Mouse (Mus musculus) stomach, postnatal 0 days (tissue): Measurements from ENCODE around the gene Ccdc8. TPM values are rescaled to one million over a fixed set of nuclear protein-coding genes. Genes with fewer than 3 reads are reported as not detected.

Experiments used
- ATAC-seq: fragments of 200-750 bp; cut with Nextera tagmentation; 2 replicates; pipeline ENCODE4 v1.8.0; 2017; ENCODE audit not compliant: low FRiP score, low TSS enrichment
- DNase-seq: peaks from one replicate; pipeline ENCODE4 v3.0.0-alpha.2; 2016; ENCODE audit warnings: low spot score
- H3K27ac ChIP-seq: fragments of 300-500 bp; sonication (generic); replicated peaks from 2 replicates; pipeline ENCODE4 v1.5.1; 2014; ENCODE audit warnings: mild to moderate bottlenecking, control low read depth
- H3K27me3 ChIP-seq: fragments of 300-500 bp; sonication (generic); 2 replicates; pipeline ENCODE4 v1.6.1; 2014; ENCODE audit warnings: low read length; ENCODE audit not compliant: control insufficient read depth, insufficient read depth
- H3K36me3 ChIP-seq: fragments of 300-500 bp; sonication (generic); 2 replicates; pipeline ENCODE4 v1.6.1; 2014; ENCODE audit warnings: low read length, mixed read lengths; ENCODE audit not compliant: control insufficient read depth, insufficient read depth
- H3K4me1 ChIP-seq: fragments of 300-500 bp; sonication (generic); replicated peaks from 2 replicates; pipeline ENCODE4 v1.6.1; 2014; ENCODE audit warnings: antibody characterized with exemption; ENCODE audit not compliant: control insufficient read depth, insufficient read depth
- H3K4me2 ChIP-seq: fragments of 300-500 bp; sonication (generic); replicated peaks from 2 replicates; pipeline ENCODE4 v1.6.1; 2014; ENCODE audit warnings: low read depth, mild to moderate bottlenecking, control low read depth, moderate library complexity
- H3K4me3 ChIP-seq: fragments of 300-500 bp; sonication (generic); 2 replicates; pipeline ENCODE4 v1.5.1; 2014; ENCODE audit warnings: low read depth, low read length, control low read depth
- H3K9ac ChIP-seq: fragments of 300-500 bp; sonication (generic); 2 replicates; pipeline ENCODE4 v1.6.1; 2014; ENCODE audit warnings: mild to moderate bottlenecking, low read length, control low read depth, mixed read lengths
- H3K9me3 ChIP-seq: fragments of 300-500 bp; sonication (generic); 2 replicates; pipeline ENCODE4 v1.6.1; 2016; ENCODE audit warnings: low read length; ENCODE audit not compliant: control insufficient read depth
- CTCF ChIP-seq: IDR thresholded peaks from 2 replicates; pipeline ENCODE4 v1.5.1; 2016; ENCODE audit warnings: antibody characterized with exemption, low read depth, mild to moderate bottlenecking, moderate library complexity
- EP300 ChIP-seq: optimal IDR thresholded peaks from 2 replicates; pipeline ENCODE3; 2016; ENCODE audit warnings: antibody characterized with exemption
- WGBS: fragments of 180-500 bp; shearing (Covaris S2); extraction: QIAGEN DNeasy Blood & Tissue Kit; methylation state at CpG from one replicate; pipeline ENCODE4 v1.1.7; 2014; 5-methylcytosine and 5-hydroxymethylcytosine counted together
- polyA plus RNA-seq: library from polyadenylated mRNA; unstranded; fragments of >200 nt; fragmentation: Nextera tagmentation; extraction: Ambion mirVana; gene quantifications from 2 replicates; pipeline ENCODE4 v1.2.1, GENCODE M21; 2015

The Ccdc8 gene
- polyA plus RNA-seq, 1 experiment from 2014 or later, result 4.7 TPM

GRCm38 (mm10) chr7:16999233-16999632, 6.7 kb downstream of the Ccdc8 start:
- 58% methylated on average over 4 of the region's 4 CpGs for WGBS
- Histone ChIP-seq H3K4me1 (no peaks in the 10 kb centered on the region), H3K27me3 (no peaks in the 10 kb centered on the region), H3K9ac (no peak overlapping the region), H3K4me3 (no peak overlapping the region), H3K27ac (no peak overlapping the region), H3K9me3 (no peaks in the 10 kb centered on the region), H3K36me3 (peaks cover 4% of the 10 kb centered on the region), H3K4me2 (no peak overlapping the region)
- DNase-seq (no peak), ATAC-seq (no peak)
- TF ChIP-seq CTCF, result no peak
- TF ChIP-seq EP300, result no peak

GRCm38 (mm10) chr7:16999650-17000049, 7.1 kb downstream of the Ccdc8 start:
- ATAC-seq (peak; percentile 28; the same call in 1 of the 2 replicates), DNase-seq (peak; percentile 90)
- no peak for TF ChIP-seq EP300
- TF ChIP-seq CTCF, result peak; percentile 98
- Histone ChIP-seq H3K4me1 (no peaks in the 10 kb centered on the region), H3K4me2 (no peak overlapping the region), H3K27ac (no peak overlapping the region), H3K36me3 (peaks cover 7% of the 10 kb centered on the region), H3K27me3 (no peaks in the 10 kb centered on the region), H3K9me3 (no peaks in the 10 kb centered on the region), H3K4me3 (no peak overlapping the region), H3K9ac (no peak overlapping the region)
- 26% methylated on average over 4 of the region's 4 CpGs for WGBS

GRCm38 (mm10) chr7:17002375-17003195, 10.1 kb downstream of the Ccdc8 start:
- no peaks in the 10 kb centered on the region for H3K27me3 ChIP-seq
- no peak overlapping the region for H3K4me3 ChIP-seq
- H3K9ac ChIP-seq, result no peak overlapping the region
- H3K9me3 ChIP-seq, result no peaks in the 10 kb centered on the region
- DNase-seq, result peak; percentile 86
- peaks cover 18% of the 10 kb centered on the region for H3K36me3 ChIP-seq
- 0 out of 2 replicates have a peak overlapping the region, but pooled peaks have one; percentile 13 for H3K27ac ChIP-seq
- WGBS, result 10% methylated on average over 7 of the region's 7 CpGs
- peak; percentile 67 for ATAC-seq
- TF ChIP-seq CTCF (peak; percentile 86), EP300 (no peak)
- no peaks in the 10 kb centered on the region for H3K4me1 ChIP-seq
- H3K4me2 ChIP-seq, result no peak overlapping the region

DNA sequence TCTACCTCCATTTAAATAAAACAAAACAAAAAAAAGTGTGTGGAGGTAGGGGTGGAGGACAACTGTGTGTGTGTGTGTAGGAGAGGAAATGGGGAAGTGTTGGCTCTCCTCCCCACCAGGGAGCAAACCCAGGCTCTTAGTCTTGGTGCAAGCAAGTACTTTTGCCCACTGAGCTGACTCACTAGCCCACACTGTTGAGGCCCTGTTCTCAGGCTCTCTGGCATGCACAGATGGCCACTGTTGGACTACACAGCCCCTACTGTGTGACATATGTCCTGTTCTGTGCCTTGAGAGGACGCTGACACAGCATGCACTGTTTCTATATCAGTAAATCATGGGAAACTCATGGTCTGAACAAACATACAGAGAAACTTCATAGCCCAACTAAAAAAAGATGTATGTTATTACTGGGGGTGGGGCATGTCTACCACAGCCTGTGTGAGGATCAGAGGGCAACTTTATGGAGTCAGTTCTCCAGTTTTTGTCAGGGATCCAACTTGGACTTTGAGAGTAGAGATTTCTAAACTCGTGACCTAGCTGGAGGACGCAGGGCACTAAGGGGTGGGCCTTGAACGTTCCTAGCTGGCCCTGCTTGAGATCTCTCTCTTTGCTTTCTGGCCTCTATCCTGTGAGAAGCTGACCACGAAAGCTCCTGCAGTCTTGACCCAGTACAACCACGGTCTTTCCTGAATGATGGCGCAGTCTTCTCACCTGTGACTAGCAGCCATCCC, 10.9 kb downstream of the Ccdc8 start:
- Histone ChIP-seq H3K36me3 (peaks cover 24% of the 10 kb centered on the region), H3K4me1 (no peaks in the 10 kb centered on the region), H3K27me3 (no peaks in the 10 kb centered on the region), H3K9ac (no peak overlapping the region), H3K9me3 (no peaks in the 10 kb centered on the region), H3K4me2 (no peak overlapping the region), H3K27ac (peak overlapping the region; percentile 65; the same call in 1 of the 2 replicates), H3K4me3 (no peak overlapping the region)
- ATAC-seq (no peak), DNase-seq (no peak)
- 65% methylated on average over 7 of the region's 7 CpGs for WGBS
- TF ChIP-seq EP300 (no peak), CTCF (no peak)

GRCm38 (mm10) chr7:17004716-17005115, 12.2 kb downstream of the Ccdc8 start:
- Histone ChIP-seq H3K27ac (no peak overlapping the region), H3K27me3 (no peaks in the 10 kb centered on the region), H3K9ac (no peak overlapping the region), H3K36me3 (peaks cover 33% of the 10 kb centered on the region), H3K4me3 (no peak overlapping the region), H3K9me3 (no peaks in the 10 kb centered on the region), H3K4me1 (no peaks in the 10 kb centered on the region), H3K4me2 (no peak overlapping the region)
- no peak for TF ChIP-seq CTCF
- no peak for TF ChIP-seq EP300
- WGBS, result 59% methylated on average over 7 of the region's 7 CpGs
- DNase-seq, result peak; percentile 20
- ATAC-seq, result no peak

DNA sequence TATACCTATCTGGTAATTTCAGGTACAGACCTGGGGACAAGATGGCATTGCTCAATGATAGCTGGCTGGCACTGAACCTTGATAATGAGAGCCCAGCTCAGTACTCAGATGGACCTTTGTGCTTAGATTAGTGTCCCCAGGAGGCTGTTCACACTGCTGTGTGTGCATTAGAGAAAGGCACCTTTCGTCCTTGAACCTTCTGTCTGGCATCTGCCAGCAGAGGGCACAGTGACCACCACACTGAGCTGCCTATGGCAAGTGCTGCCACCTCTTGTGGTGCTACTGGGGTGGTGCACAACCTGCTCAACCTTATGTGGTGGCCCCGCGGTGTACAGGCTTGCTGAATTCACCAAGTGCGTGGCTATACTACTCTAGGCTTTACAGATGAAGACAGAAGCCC, 14.8 kb downstream of the Ccdc8 start:
- TF ChIP-seq CTCF (peak; percentile 93), EP300 (no peak)
- no peaks in the 10 kb centered on the region for H3K4me1 ChIP-seq
- H3K27ac ChIP-seq, result no peak overlapping the region
- no peaks in the 10 kb centered on the region for H3K9me3 ChIP-seq
- 70% methylated on average over 4 of the region's 4 CpGs for WGBS
- no peaks in the 10 kb centered on the region for H3K27me3 ChIP-seq
- peaks cover 44% of the 10 kb centered on the region for H3K36me3 ChIP-seq
- H3K4me3 ChIP-seq, result no peak overlapping the region
- peak; percentile 78 for DNase-seq
- no peak overlapping the region for H3K4me2 ChIP-seq
- ATAC-seq, result peak; percentile 63
- no peak overlapping the region for H3K9ac ChIP-seq
